Mouse (Mus musculus): Measurements from ENCODE around the gene Bend3. TPM values are rescaled to one million over a fixed set of nuclear protein-coding genes. Genes with fewer than 3 reads are reported as not detected.

Gene Bend3
- polyA plus RNA-seq, 1 experiment from 2014 or later = 3.8 TPM

GRCm38 (mm10) chr10:43482021-43482420, 3.4 kb downstream of the Bend3 start:
- Histone ChIP-seq H3K36me3 (no peaks in the 10 kb centered on the region), H3K27me3 (no peaks in the 10 kb centered on the region), H3K4me1 (peaks cover 32% of the 10 kb centered on the region), H3K4me2 (no peak overlapping the region), H3K4me3 (no peak overlapping the region), H3K27ac (no peak overlapping the region), H3K9ac (no peak overlapping the region), H3K9me3 (no peaks in the 10 kb centered on the region)
- 88% methylated on average over 5 of the region's 5 CpGs for whole genome bisulfite sequencing
- ATAC-seq (ENCODE audit: insufficient number of reproducible peaks, low FRiP score, low TSS enrichment, low read depth) = no peak

- Histone ChIP-seq H3K27ac (peak overlapping the region; percentile 67; the same call in 1 of the 2 replicates), H3K9me3 (no peaks in the 10 kb centered on the region), H3K4me3 (no peak overlapping the region), H3K4me2 (no peak overlapping the region), H3K27me3 (no peaks in the 10 kb centered on the region), H3K9ac (no peak overlapping the region), H3K36me3 (no peaks in the 10 kb centered on the region), H3K4me1 (peaks cover 25% of the 10 kb centered on the region)
- ATAC-seq (ENCODE audit: insufficient number of reproducible peaks, low FRiP score, low TSS enrichment, low read depth) = no peak
- WGBS = 32% methylated on average over 9 of the region's 9 CpGs
These were observed 4.9 kb downstream of the Bend3 start for GRCm38 (mm10) chr10:43483426-43483995.

GRCm38 (mm10) chr10:43485751-43486268, 7.2 kb downstream of the Bend3 start:
- Histone ChIP-seq H3K4me2 (no peak overlapping the region), H3K4me3 (no peak overlapping the region), H3K9me3 (no peaks in the 10 kb centered on the region), H3K27me3 (no peaks in the 10 kb centered on the region), H3K27ac (no peak overlapping the region), H3K4me1 (peaks cover 30% of the 10 kb centered on the region), H3K9ac (no peak overlapping the region), H3K36me3 (no peaks in the 10 kb centered on the region)
- 66% methylated on average over 6 of the region's 6 CpGs for WGBS
- no peak for ATAC-seq (ENCODE audit: insufficient number of reproducible peaks, low FRiP score, low TSS enrichment, low read depth)

GRCm38 (mm10) chr10:43487441-43488010, 8.9 kb downstream of the Bend3 start:
- no peak overlapping the region for H3K9ac ChIP-seq
- H3K27me3 ChIP-seq = no peaks in the 10 kb centered on the region
- H3K9me3 ChIP-seq = no peaks in the 10 kb centered on the region
- peaks cover 23% of the 10 kb centered on the region for H3K4me1 ChIP-seq
- no peak overlapping the region for H3K4me2 ChIP-seq
- H3K4me3 ChIP-seq = no peak overlapping the region
- no peaks in the 10 kb centered on the region for H3K36me3 ChIP-seq
- ATAC-seq (ENCODE audit: insufficient number of reproducible peaks, low FRiP score, low TSS enrichment, low read depth) = no peak
- WGBS = 51% methylated on average over 3 of the region's 3 CpGs
- H3K27ac ChIP-seq = 0 out of 2 replicates have a peak overlapping the region, but pooled peaks have one; percentile 11

GRCm38 (mm10) chr10:43488258-43488657, 9.6 kb downstream of the Bend3 start:
- H3K4me1 ChIP-seq = peaks cover 18% of the 10 kb centered on the region
- no peak overlapping the region for H3K4me3 ChIP-seq
- H3K9ac ChIP-seq = no peak overlapping the region
- H3K36me3 ChIP-seq = no peaks in the 10 kb centered on the region
- H3K4me2 ChIP-seq = no peak overlapping the region
- no peak overlapping the region for H3K27ac ChIP-seq
- H3K9me3 ChIP-seq = no peaks in the 10 kb centered on the region
- WGBS = 55% methylated on average over 4 of the region's 4 CpGs
- no peak for ATAC-seq (ENCODE audit: insufficient number of reproducible peaks, low FRiP score, low TSS enrichment, low read depth)
- H3K27me3 ChIP-seq = no peaks in the 10 kb centered on the region

GRCm38 (mm10) chr10:43489139-43489538, 10.5 kb downstream of the Bend3 start:
- 86% methylated on average over 7 of the region's 7 CpGs for WGBS
- no peak overlapping the region for H3K4me2 ChIP-seq
- no peaks in the 10 kb centered on the region for H3K9me3 ChIP-seq
- H3K4me1 ChIP-seq = peaks cover 13% of the 10 kb centered on the region; the same call in 1 of the 2 replicates
- H3K9ac ChIP-seq = no peak overlapping the region
- no peak for ATAC-seq (ENCODE audit: insufficient number of reproducible peaks, low FRiP score, low TSS enrichment, low read depth)
- no peak overlapping the region for H3K4me3 ChIP-seq
- H3K36me3 ChIP-seq = 0 out of 2 replicates have a peak, but pooled peaks cover 3% of the 10 kb centered on the region
- no peak overlapping the region for H3K27ac ChIP-seq
- H3K27me3 ChIP-seq = no peaks in the 10 kb centered on the region

GRCm38 (mm10) chr10:43489550-43489949, 10.9 kb downstream of the Bend3 start:
- Histone ChIP-seq H3K4me2 (no peak overlapping the region), H3K27ac (no peak overlapping the region), H3K36me3 (0 out of 2 replicates have a peak, but pooled peaks cover 7% of the 10 kb centered on the region), H3K9ac (no peak overlapping the region), H3K27me3 (no peaks in the 10 kb centered on the region), H3K4me1 (peaks cover 13% of the 10 kb centered on the region; the same call in 1 of the 2 replicates), H3K4me3 (no peak overlapping the region), H3K9me3 (no peaks in the 10 kb centered on the region)
- WGBS = 32% methylated on average over 6 of the region's 6 CpGs
- ATAC-seq (ENCODE audit: insufficient number of reproducible peaks, low FRiP score, low TSS enrichment, low read depth) = no peak

GRCm38 (mm10) chr10:43490034-43490433, 11.4 kb downstream of the Bend3 start:
- no peak for ATAC-seq (ENCODE audit: insufficient number of reproducible peaks, low FRiP score, low TSS enrichment, low read depth)

GRCm38 (mm10) chr10:43490846-43491245, 12.2 kb downstream of the Bend3 start:
- H3K4me2 ChIP-seq = no peak overlapping the region
- H3K27me3 ChIP-seq = no peaks in the 10 kb centered on the region
- no peak overlapping the region for H3K4me3 ChIP-seq
- H3K9me3 ChIP-seq = no peaks in the 10 kb centered on the region
- no peak overlapping the region for H3K27ac ChIP-seq
- peaks cover 19% of the 10 kb centered on the region for H3K36me3 ChIP-seq
- peaks cover 13% of the 10 kb centered on the region; the same call in 1 of the 2 replicates for H3K4me1 ChIP-seq
- no peak for ATAC-seq (ENCODE audit: insufficient number of reproducible peaks, low FRiP score, low TSS enrichment, low read depth)
- WGBS = 87% methylated on average over 5 of the region's 5 CpGs
- H3K9ac ChIP-seq = no peak overlapping the region

More at GRCm38 (mm10) chr10:43490034-43490433, 11.4 kb downstream of the Bend3 start:
- no peak overlapping the region for H3K27ac ChIP-seq
- H3K4me1 ChIP-seq = peaks cover 13% of the 10 kb centered on the region; the same call in 1 of the 2 replicates
- H3K36me3 ChIP-seq = peaks cover 11% of the 10 kb centered on the region
- no peaks in the 10 kb centered on the region for H3K9me3 ChIP-seq
- H3K4me3 ChIP-seq = no peak overlapping the region
- no peak overlapping the region for H3K9ac ChIP-seq
- no peaks in the 10 kb centered on the region for H3K27me3 ChIP-seq
- WGBS = 62% methylated on average over 8 of the region's 8 CpGs
- no peak overlapping the region for H3K4me2 ChIP-seq

GRCm38 (mm10) chr10:43502599-43502998, 24.0 kb downstream of the Bend3 start:
- no peaks in the 10 kb centered on the region for H3K9me3 ChIP-seq
- H3K9ac ChIP-seq = no peak overlapping the region
- H3K27me3 ChIP-seq = no peaks in the 10 kb centered on the region
- no peak for ATAC-seq (ENCODE audit: insufficient number of reproducible peaks, low FRiP score, low TSS enrichment, low read depth)
- no peaks in the 10 kb centered on the region for H3K4me1 ChIP-seq
- no peak overlapping the region for H3K4me3 ChIP-seq
- H3K4me2 ChIP-seq = no peak overlapping the region
- H3K27ac ChIP-seq = no peak overlapping the region
- peaks cover 60% of the 10 kb centered on the region for H3K36me3 ChIP-seq
- WGBS = 96% methylated on average over 4 of the region's 4 CpGs

GRCm38 (mm10) chr10:43504291-43504690, 25.7 kb downstream of the Bend3 start:
- Histone ChIP-seq H3K27ac (no peak overlapping the region), H3K4me1 (no peaks in the 10 kb centered on the region), H3K9me3 (no peaks in the 10 kb centered on the region), H3K4me2 (no peak overlapping the region), H3K36me3 (peaks cover 52% of the 10 kb centered on the region), H3K27me3 (no peaks in the 10 kb centered on the region), H3K9ac (no peak overlapping the region), H3K4me3 (no peak overlapping the region)
- WGBS = 45% methylated on average over 1 of the region's 1 CpGs
- ATAC-seq (ENCODE audit: insufficient number of reproducible peaks, low FRiP score, low TSS enrichment, low read depth) = no peak

GRCm38 (mm10) chr10:43507051-43507450, 28.4 kb downstream of the Bend3 start:
- WGBS = 73% methylated on average over 4 of the region's 4 CpGs
- no peak overlapping the region for H3K4me3 ChIP-seq

More at GRCm38 (mm10) chr10:43507051-43507450, 28.4 kb downstream of the Bend3 start:
- Histone ChIP-seq H3K27ac (no peak overlapping the region), H3K9ac (no peak overlapping the region), H3K27me3 (no peaks in the 10 kb centered on the region), H3K4me2 (no peak overlapping the region), H3K36me3 (peaks cover 55% of the 10 kb centered on the region), H3K9me3 (no peaks in the 10 kb centered on the region), H3K4me1 (no peaks in the 10 kb centered on the region)
- ATAC-seq (ENCODE audit: insufficient number of reproducible peaks, low FRiP score, low TSS enrichment, low read depth) = no peak
